Mouse (Mus musculus): ENCODE results near the gene Rbm39. TPM values are rescaled to one million over a fixed set of nuclear protein-coding genes. Genes with fewer than 3 reads are reported as not detected.
"Not testable (repeated sequence)": the region's sequence is repeated elsewhere in the genome, so short reads cannot be mapped to it uniquely, and the experiment has no call there.

Gene Rbm39
- polyA plus RNA-seq, 1 experiment from 2014 or later = 434 TPM

- Histone ChIP-seq H3K9ac (peak within 1 kb of the TSS; percentile 82), H3K4me1 (replicated peaks) (peaks cover 27% of the 10 kb centered on the region), H3K36me3 (no peaks in the 10 kb centered on the region), H3K27ac (ENCODE audit: poor library complexity, severe bottlenecking) (peak within 1 kb of the TSS; percentile 90), H3K27me3 (replicated peaks) (no peaks in the 10 kb centered on the region), H3K9me3 (replicated peaks) (no peaks in the 10 kb centered on the region), H3K4me2 (peak within 1 kb of the TSS; percentile 71), H3K4me3 (peak within 1 kb of the TSS; percentile 70)
- peak; percentile 99 for ATAC-seq (ENCODE audit: insufficient number of reproducible peaks, low FRiP score)
- under 1% methylated on average over 88 of the region's 88 CpGs for WGBS
Measured at GRCm38 (mm10) chr2:156196302-156197128, 16.5 kb upstream of the Rbm39 start, which contains the start of gene Phf20. Phf20 (plus strand) TSS chr2:156196466.

GRCm38 (mm10) chr2:156194571-156194970 lies 14.5 kb upstream of the Rbm39 start:
- no peak for ATAC-seq (ENCODE audit: insufficient number of reproducible peaks, low FRiP score)
- H3K27me3 ChIP-seq (replicated peaks) = no peaks in the 10 kb centered on the region
- no peaks in the 10 kb centered on the region for H3K9me3 ChIP-seq (replicated peaks)
- no peaks in the 10 kb centered on the region for H3K36me3 ChIP-seq
- H3K4me2 ChIP-seq = no peak overlapping the region
- H3K4me3 ChIP-seq = no peak overlapping the region
- H3K4me1 ChIP-seq (replicated peaks) = peaks cover 21% of the 10 kb centered on the region
- H3K27ac ChIP-seq (ENCODE audit: poor library complexity, severe bottlenecking) = no peak overlapping the region
- H3K9ac ChIP-seq = no peak overlapping the region

- no peaks in the 10 kb centered on the region for H3K27me3 ChIP-seq (replicated peaks)
- no peak overlapping the region for H3K27ac ChIP-seq (ENCODE audit: poor library complexity, severe bottlenecking)
- WGBS = 82% methylated on average over 3 of the region's 3 CpGs
- ATAC-seq (ENCODE audit: insufficient number of reproducible peaks, low FRiP score) = no peak
- no peaks in the 10 kb centered on the region for H3K9me3 ChIP-seq (replicated peaks)
- no peak overlapping the region for H3K4me3 ChIP-seq
- no peak overlapping the region for H3K4me2 ChIP-seq
- peaks cover 12% of the 10 kb centered on the region for H3K4me1 ChIP-seq (replicated peaks)
- H3K9ac ChIP-seq = no peak overlapping the region
- H3K36me3 ChIP-seq = no peaks in the 10 kb centered on the region
Measured at GRCm38 (mm10) chr2:156193066-156193862, 13.2 kb upstream of the Rbm39 start.

- H3K27ac ChIP-seq (ENCODE audit: poor library complexity, severe bottlenecking) = no peak overlapping the region
- H3K9me3 ChIP-seq (replicated peaks) = no peaks in the 10 kb centered on the region
- H3K4me2 ChIP-seq = no peak overlapping the region
- peaks cover 3% of the 10 kb centered on the region; the same call in 1 of the 2 replicates for H3K4me1 ChIP-seq (replicated peaks)
- no peak overlapping the region for H3K4me3 ChIP-seq
- 95% methylated on average over 2 of the region's 2 CpGs for WGBS
- H3K9ac ChIP-seq = no peak overlapping the region
- no peak for ATAC-seq (ENCODE audit: insufficient number of reproducible peaks, low FRiP score)
- H3K27me3 ChIP-seq (replicated peaks) = no peaks in the 10 kb centered on the region
- H3K36me3 ChIP-seq = no peaks in the 10 kb centered on the region
Measured at GRCm38 (mm10) chr2:156192068-156192467, 12.0 kb upstream of the Rbm39 start.

GRCm38 (mm10) chr2:156191540-156191939 lies 11.5 kb upstream of the Rbm39 start:
- Histone ChIP-seq H3K9ac (no peak overlapping the region), H3K4me2 (no peak overlapping the region), H3K27me3 (replicated peaks) (no peaks in the 10 kb centered on the region), H3K36me3 (no peaks in the 10 kb centered on the region), H3K4me1 (replicated peaks) (peaks cover 3% of the 10 kb centered on the region; the same call in 1 of the 2 replicates), H3K4me3 (no peak overlapping the region), H3K9me3 (replicated peaks) (no peaks in the 10 kb centered on the region), H3K27ac (ENCODE audit: poor library complexity, severe bottlenecking) (no peak overlapping the region)
- no peak for ATAC-seq (ENCODE audit: insufficient number of reproducible peaks, low FRiP score)
- 94% methylated on average over 2 of the region's 2 CpGs for WGBS

GRCm38 (mm10) chr2:156190004-156190896 lies 10.2 kb upstream of the Rbm39 start:
- ATAC-seq (ENCODE audit: insufficient number of reproducible peaks, low FRiP score) = 0 out of 2 replicates have a peak, but pooled peaks have one; percentile 39
- 71% methylated on average over 14 of the region's 14 CpGs for WGBS
- H3K9me3 ChIP-seq (replicated peaks) = no peaks in the 10 kb centered on the region
- no peak overlapping the region for H3K4me2 ChIP-seq
- H3K27ac ChIP-seq (ENCODE audit: poor library complexity, severe bottlenecking) = no peak overlapping the region
- no peaks in the 10 kb centered on the region for H3K36me3 ChIP-seq
- no peak overlapping the region for H3K9ac ChIP-seq
- no peaks in the 10 kb centered on the region; the same call in 1 of the 2 replicates for H3K4me1 ChIP-seq (replicated peaks)
- no peaks in the 10 kb centered on the region for H3K27me3 ChIP-seq (replicated peaks)
- H3K4me3 ChIP-seq = no peak overlapping the region

GRCm38 (mm10) chr2:156189241-156189640 lies 9.2 kb upstream of the Rbm39 start:
- H3K9ac ChIP-seq, H3K4me3 ChIP-seq: not testable (repeated sequence)
- WGBS = 71% methylated on average over 7 of the region's 7 CpGs

GRCm38 (mm10) chr2:156181592-156181991 lies 1.6 kb upstream of the Rbm39 start:
- Histone ChIP-seq H3K4me2 (no peak overlapping the region; the same call in 1 of the 2 replicates), H3K4me1 (replicated peaks) (peaks cover 20% of the 10 kb centered on the region), H3K27me3 (replicated peaks) (no peaks in the 10 kb centered on the region), H3K4me3 (no peak overlapping the region), H3K36me3 (peaks cover 15% of the 10 kb centered on the region), H3K9ac (no peak overlapping the region), H3K9me3 (replicated peaks) (no peaks in the 10 kb centered on the region), H3K27ac (ENCODE audit: poor library complexity, severe bottlenecking) (no peak overlapping the region)
- ATAC-seq (ENCODE audit: insufficient number of reproducible peaks, low FRiP score) = no peak
- 68% methylated on average over 2 of the region's 2 CpGs for WGBS

More at GRCm38 (mm10) chr2:156189241-156189640, 9.2 kb upstream of the Rbm39 start:
- H3K4me2 ChIP-seq; H3K27ac ChIP-seq (ENCODE audit: poor library complexity, severe bottlenecking); H3K4me1 ChIP-seq (replicated peaks); H3K27me3 ChIP-seq (replicated peaks); H3K36me3 ChIP-seq; ATAC-seq (ENCODE audit: insufficient number of reproducible peaks, low FRiP score); H3K9me3 ChIP-seq (replicated peaks): not testable (repeated sequence)

GRCm38 (mm10) chr2:156180824-156181590 lies 969 bp upstream of the Rbm39 start:
- Histone ChIP-seq H3K9me3 (replicated peaks) (no peaks in the 10 kb centered on the region), H3K27me3 (replicated peaks) (no peaks in the 10 kb centered on the region), H3K27ac (ENCODE audit: poor library complexity, severe bottlenecking) (peak overlapping the region; percentile 91), H3K9ac (peak overlapping the region; percentile 89), H3K4me3 (peak overlapping the region; percentile 67), H3K36me3 (peaks cover 15% of the 10 kb centered on the region), H3K4me2 (peak overlapping the region; percentile 81), H3K4me1 (replicated peaks) (peaks cover 20% of the 10 kb centered on the region)
- no peak; the same call in 1 of the 2 replicates for ATAC-seq (ENCODE audit: insufficient number of reproducible peaks, low FRiP score)
- 12% methylated on average over 8 of the region's 8 CpGs for WGBS

- Histone ChIP-seq H3K27ac (ENCODE audit: poor library complexity, severe bottlenecking) (peak overlapping the region; percentile 90), H3K4me1 (replicated peaks) (peaks cover 20% of the 10 kb centered on the region), H3K4me2 (peak overlapping the region; percentile 84; the same call in 1 of the 2 replicates), H3K4me3 (peak overlapping the region; percentile 67), H3K27me3 (replicated peaks) (no peaks in the 10 kb centered on the region), H3K36me3 (peaks cover 19% of the 10 kb centered on the region), H3K9me3 (replicated peaks) (no peaks in the 10 kb centered on the region), H3K9ac (peak overlapping the region; percentile 96)
- WGBS = 0% methylated on average over 41 of the region's 41 CpGs
- ATAC-seq (ENCODE audit: insufficient number of reproducible peaks, low FRiP score) = peak; percentile 46
Measured at GRCm38 (mm10) chr2:156179796-156180093, 293 bp downstream of the Rbm39 start.

Measured in heart, embryonic 12.5 days (tissue).